Mouse (Mus musculus): ENCODE data around the gene Urm1.
"Not testable (repeated sequence)": the region's sequence is repeated elsewhere in the genome, so short reads cannot be mapped to it uniquely, and the experiment has no call there.

The Urm1 gene

DNA sequence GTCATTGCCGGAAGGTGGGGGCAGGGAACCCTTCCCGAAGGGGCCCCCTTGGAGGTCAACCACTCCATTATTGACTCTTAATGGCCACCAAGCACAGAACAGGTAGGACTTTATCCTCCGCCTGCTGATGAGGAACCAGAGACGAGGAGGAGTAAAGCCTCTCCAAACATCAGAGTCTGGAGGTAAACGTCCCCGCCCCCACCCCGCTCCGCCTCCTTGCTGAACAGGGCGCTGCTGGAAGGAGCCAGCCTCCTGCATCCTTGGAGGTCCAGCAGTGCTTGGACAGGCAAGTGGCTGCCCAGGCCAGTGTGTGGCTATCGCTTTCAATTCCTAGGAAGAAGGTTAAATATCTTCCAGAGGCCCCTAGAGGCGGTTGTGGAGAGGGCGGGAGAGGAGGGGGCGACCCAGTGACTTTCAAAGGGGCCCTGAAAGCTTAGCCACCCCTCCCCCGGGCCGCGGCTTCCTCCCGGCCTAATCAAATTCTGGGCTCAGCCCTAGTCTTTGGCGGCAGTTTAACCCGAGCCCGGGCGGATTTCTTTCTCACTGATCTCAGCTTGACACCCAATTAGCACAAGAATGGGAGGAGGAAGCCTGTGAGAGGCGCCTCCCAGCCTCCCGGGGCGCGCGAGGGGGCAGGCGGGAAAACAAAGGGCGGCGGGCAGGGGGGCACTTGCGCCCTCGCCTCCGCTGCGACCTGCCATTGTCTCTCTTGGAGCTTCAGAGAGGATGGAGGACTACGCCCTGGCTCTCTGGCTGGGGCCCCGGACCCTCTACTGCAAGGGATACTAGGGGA is at the start of gene Urm1:
Gene Urm1, plus strand, starts transcription at position 51 of the 793 bp plus-strand sequence.
- DNase-seq (ENCODE audit: extremely low read depth, insufficient read length, low spot score): no peak

DNA sequence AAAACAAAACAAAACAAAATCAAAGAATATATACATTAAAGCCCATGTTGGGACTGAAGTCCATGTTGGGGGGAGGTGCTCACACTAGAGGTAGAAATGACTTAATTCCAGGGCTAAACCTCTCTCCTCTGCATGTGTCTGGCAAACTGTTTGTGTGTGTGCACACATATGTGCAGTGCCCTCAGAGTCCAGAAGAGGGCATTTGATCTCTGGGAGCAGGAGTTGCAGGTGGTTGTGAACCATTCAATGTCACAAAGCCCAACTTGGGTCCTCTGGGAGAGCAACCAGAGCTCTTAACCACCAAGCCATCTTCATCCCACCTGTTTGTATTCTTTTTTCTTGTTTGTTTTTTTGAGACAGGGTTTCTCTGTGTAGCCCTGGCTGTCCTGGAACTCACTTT is 49.7 kb upstream of the Urm1 start:
- DNase-seq (ENCODE audit: extremely low read depth, insufficient read length, low spot score): no peak

DNA sequence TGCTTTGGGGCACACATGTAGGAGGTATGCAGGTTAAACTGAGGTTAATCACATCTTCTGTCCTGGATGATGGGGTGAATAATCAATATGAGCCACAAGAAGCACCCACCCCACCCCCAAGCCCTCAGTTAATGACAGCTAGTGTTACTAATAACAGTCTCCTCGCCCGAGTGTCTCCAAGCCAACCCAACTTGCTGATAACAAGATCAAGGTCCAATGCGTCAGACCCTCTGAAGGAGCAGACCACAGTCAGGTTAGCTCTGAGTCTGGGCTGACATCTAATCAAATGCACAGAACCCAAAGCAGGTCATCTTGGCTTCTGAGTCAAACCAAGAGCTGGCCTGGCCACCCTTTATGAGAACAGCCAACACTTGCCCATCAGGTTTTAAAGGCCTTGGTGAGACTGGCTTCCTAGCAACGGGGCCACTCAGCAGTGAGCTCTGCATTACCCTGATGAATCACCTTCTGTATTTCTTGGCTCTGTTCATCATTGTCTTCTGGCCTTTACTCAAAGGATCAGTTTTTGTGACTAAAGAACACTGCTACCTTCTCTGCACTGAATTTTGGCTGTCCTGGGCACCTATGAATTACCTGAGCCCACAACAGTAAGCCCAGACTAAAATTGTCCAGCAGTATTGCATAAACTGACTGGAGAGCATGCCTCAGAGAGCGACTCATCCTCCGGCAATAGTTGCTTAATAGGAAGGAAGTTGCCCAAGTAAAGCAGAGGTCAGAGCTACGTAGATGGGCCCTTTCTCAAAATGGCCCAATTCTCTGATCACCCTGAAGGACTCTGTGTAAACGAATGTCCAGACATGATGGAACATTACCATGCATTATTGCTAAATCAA is 48.0 kb upstream of the Urm1 start:
- peak; percentile 46 for DNase-seq (ENCODE audit: extremely low read depth, insufficient read length, low spot score)

DNA sequence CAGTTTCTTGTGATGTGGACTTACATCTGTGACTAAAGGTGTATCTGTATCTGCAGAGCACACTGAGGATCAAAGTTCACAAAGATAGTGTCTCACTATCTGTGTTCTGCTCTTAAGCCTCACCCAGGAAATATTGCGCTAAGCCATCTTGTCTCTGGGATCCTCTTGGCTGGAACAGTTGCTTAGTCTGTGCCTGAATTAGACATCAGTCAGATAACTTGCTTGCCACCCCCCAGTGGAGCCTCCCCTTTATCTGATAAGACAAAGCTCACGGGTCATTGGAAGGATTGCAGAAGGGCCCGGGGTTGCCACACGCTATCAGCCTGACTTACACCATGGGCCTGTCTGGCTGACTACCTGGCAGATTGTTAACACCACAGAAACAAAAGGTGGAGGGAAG is 46.6 kb upstream of the Urm1 start:
- DNase-seq (ENCODE audit: extremely low read depth, insufficient read length, low spot score): no peak

DNA sequence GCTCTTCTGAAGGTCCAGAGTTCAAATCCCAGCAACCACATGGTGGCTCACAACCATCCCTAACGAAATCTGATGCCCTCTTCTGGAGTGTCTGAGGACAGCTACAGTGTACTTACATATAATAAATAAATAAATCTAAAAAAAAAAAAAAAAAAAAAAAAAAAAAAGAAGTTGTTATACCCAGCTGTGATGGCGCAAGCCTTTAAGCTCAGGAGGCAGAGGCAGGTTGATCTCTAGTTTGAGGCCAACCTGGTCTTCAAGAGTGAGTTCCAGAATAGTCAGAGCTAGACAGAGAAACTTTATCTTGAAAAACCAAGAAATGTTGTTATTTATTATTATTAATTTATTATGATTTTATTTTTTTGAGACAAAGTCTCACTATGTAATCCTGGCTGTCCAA is 38.6 kb upstream of the Urm1 start:
- not testable (repeated sequence) for DNase-seq (ENCODE audit: extremely low read depth, insufficient read length, low spot score)

DNA sequence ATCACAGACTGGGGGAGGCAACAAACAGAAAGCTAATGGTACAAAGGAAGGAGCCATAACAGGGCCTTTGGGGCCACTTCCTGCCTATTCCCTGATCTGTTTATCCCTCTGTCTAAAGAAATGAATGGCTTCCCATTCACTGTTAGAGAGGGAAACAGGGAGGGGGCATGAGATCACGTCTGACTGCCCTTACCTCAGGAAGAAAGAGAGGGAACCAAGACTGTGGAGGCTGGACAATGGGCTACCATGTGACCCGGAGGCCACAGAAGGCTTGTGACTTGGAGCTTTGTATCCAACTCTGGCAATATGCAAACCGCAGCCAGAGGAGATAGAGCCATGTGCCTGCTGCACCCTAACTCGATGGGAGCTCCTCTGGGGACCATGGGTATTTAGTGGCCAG is 35.6 kb upstream of the Urm1 start:
- no peak for DNase-seq (ENCODE audit: extremely low read depth, insufficient read length, low spot score)

DNA sequence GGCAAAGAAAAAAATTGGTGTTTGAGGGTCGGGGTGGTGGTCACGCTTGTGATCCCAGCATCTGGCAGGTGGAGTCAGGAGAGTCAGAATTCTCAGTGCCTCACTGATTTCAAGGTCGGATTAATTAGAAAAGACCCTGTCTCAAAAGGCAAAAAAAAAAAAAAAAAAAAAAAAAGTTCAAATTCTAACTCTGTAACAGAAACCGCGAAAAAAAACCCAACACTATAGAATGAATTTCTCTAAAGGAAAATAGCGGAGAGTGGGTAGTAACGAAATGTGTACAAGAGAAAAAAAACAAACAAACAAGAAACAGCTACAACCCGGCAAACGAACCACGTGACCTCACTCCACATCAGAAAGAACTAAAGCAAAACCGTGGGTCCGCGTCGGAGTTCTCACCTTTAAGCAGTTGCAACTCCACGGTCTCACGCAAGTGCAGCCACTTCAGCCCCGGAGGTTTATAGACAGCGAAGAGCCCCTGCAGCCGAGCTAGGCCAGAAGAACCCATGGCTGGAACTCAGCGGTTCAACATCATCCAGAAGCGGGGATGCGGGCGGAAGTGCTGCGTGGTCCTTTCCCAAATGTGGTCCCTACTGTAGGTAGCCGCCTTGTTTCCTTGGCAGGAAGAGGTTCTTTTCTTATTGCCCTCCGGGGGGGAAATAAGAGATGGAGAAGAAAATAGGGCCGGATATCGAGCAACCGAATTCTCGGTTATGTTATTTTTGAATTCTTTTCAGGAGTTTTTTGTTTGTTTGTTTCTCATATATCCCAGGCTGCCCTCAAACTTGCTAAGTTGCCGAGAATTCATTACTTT is 32.6 kb upstream of the Urm1 start, which contains the start of gene Coq4:
Gene Coq4, plus strand, starts transcription at position 390 of the 814 bp plus-strand sequence.
- peak; percentile 83 for DNase-seq (ENCODE audit: extremely low read depth, insufficient read length, low spot score)

DNA sequence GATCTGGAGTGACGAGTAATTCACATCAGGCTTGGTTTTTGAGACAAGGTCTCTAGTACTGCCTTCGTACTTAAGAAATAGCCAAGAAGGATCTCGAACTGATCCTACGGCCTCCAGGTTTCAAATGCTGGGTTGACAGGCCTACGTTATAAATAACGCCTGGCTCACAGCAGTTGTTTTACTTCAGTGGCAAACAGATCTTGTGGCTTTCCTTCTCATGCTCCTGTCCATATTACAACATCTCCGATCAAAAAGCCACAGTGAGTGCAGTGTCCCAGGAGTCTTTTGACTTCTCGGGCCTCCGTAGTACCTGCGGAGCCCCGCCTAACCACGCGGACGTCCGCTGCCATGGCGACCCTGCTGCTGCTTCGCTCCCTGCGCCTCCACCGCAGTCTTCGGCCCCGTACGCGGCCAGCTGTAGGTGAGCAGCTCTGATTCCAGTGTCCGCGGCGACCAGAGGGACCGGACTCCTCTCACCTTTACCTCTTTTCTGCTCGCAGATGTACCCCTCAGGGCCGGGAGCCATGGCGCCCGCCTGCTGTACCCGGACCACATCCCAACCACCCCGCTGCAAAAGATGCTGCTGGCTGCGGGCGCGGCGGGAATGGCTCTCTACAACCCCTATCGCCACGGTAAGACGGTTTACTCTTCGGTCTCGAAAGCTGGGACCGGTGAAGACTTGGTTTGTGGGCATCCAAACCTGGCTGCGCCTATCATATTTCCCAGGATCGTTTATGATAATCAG is 31.8 kb upstream of the Urm1 start, which contains the start of gene Trub2:
Gene Trub2, minus strand, starts transcription at position 566 of the 745 bp plus-strand sequence.
- peak; percentile 80 for DNase-seq (ENCODE audit: extremely low read depth, insufficient read length, low spot score)

DNA sequence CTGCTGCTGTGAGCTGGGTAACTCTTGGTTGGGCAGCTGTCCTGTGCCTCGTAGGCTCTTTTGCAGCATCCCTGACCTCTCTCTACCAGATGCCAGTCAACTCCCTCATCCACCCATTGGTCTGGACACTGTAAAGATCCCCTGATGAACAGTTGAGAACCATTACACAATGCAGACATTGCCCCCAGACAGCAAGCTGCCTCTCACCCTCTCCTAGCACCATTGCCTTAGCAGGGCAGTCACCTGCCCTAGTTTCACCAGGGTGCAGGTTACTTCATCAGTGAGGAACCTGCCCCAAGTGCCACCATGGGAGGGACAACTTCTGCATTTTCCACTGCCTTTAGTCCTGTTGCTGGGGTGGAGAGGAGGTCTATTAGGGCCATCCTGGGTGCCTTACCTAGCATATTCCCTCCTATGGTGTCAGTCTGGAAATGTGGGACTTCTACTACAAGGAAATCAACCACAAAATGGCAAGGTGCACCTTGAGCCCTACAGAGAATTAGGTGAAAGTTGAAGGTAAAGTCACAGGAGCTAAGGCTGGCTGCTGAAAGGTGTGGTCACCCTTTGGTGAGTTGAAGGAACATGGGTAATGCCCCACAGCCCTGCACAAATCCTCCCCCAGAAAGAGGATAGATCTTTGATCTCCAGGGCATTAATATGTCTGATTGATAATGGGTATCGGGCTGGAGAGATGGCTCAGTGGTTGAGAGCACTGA is 26.9 kb upstream of the Urm1 start:
- DNase-seq (ENCODE audit: extremely low read depth, insufficient read length, low spot score): no peak

DNA sequence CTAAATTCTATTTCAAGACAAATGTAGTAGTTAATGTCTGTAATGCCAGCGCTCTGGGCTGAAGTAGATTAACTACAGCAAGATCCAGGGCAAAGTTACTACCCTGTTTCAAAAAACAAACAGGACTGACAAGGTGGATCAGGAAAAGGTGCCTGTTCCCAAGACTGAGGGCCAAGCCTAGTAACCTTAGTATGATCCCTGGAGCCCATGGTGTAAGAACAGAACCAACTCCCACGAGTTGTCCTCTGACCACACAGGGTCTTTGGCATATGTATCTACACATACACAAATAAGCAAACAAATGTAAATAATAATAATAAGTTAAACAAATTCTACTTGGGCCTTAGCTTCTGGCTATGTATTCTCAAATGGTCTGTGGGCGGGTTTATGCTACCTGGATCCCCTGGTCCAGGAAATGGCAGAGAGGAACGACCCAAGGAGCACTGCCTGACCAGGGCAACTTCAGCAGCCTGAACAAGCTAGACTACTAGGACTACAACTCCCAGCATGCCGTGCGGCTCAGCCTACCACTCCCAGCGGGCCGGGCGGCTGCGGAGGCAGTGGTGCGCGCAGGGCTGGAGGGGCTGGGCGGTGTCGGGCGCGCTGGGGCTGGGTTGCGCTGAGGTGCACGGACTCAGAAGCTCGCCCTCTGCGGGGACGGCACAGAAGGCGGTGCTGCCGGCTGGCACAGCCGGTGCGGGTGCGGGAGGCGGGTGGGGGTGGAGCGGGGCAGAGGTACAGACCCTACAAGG is 17.6 kb upstream of the Urm1 start, which contains the start of gene Slc27a4:
Gene Slc27a4, plus strand, starts transcription at position 560 of the 752 bp plus-strand sequence.
- peak; percentile 91 for DNase-seq (ENCODE audit: extremely low read depth, insufficient read length, low spot score)

DNA sequence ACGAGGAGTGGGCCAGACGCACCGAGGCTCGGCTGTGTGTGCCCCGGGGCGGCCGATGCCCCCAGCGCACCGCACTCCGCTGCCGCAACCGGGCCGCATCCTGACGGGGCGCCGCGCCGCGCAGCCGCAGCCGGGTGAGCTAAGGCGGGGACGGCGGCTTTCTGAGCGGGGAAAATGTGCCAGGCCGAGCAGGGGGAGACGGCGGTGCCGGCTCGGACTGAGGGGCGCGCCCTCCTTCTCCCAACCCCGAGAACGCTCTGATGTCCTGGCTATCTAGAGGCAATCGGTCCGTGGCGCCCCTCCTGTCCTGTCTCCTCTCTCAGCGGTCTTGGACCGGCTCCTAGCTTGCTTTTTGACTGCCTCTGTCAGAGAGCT is 17.1 kb upstream of the Urm1 start:
- DNase-seq (ENCODE audit: extremely low read depth, insufficient read length, low spot score): no peak

DNA sequence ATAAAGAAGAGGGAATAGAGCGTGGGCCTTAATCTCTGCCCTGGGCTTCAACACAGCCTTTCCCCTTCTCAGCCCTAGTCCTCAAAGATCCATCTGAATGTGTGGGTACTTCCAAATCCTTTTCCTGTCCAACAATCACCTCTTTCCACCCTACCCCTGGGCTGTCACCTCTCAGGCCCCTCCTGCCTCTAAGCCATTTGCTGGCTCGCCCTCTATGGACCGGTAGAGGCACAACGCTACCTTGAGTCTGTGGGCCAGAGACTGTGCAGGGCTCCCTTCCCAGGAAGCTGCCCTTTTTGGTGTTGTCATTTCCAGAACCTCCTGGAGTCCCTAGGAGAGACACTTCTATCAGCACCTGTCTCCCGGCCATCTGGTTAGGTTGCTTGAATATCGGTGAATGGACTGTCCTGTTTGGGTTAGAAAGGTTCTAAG is 16.5 kb upstream of the Urm1 start:
- peak; percentile 38 for DNase-seq (ENCODE audit: extremely low read depth, insufficient read length, low spot score)

DNA sequence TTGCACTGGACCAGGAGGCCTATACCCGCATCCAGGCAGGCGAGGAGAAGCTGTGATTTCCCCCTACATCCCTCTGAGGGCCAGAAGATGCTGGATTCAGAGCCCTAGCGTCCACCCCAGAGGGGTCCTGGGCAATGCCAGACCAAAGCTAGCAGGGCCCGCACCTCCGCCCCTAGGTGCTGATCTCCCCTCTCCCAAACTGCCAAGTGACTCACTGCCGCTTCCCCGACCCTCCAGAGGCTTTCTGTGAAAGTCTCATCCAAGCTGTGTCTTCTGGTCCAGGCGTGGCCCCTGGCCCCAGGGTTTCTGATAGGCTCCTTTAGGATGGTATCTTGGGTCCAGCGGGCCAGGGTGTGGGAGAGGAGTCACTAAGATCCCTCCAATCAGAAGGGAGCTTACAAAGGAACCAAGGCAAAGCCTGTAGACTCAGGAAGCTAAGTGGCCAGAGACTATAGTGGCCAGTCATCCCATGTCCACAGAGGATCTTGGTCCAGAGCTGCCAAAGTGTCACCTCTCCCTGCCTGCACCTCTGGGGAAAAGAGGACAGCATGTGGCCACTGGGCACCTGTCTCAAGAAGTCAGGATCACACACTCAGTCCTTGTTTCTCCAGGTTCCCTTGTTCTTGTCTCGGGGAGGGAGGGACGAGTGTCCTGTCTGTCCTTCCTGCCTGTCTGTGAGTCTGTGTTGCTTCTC is 4.0 kb upstream of the Urm1 start:
- no peak for DNase-seq (ENCODE audit: extremely low read depth, insufficient read length, low spot score)

DNA sequence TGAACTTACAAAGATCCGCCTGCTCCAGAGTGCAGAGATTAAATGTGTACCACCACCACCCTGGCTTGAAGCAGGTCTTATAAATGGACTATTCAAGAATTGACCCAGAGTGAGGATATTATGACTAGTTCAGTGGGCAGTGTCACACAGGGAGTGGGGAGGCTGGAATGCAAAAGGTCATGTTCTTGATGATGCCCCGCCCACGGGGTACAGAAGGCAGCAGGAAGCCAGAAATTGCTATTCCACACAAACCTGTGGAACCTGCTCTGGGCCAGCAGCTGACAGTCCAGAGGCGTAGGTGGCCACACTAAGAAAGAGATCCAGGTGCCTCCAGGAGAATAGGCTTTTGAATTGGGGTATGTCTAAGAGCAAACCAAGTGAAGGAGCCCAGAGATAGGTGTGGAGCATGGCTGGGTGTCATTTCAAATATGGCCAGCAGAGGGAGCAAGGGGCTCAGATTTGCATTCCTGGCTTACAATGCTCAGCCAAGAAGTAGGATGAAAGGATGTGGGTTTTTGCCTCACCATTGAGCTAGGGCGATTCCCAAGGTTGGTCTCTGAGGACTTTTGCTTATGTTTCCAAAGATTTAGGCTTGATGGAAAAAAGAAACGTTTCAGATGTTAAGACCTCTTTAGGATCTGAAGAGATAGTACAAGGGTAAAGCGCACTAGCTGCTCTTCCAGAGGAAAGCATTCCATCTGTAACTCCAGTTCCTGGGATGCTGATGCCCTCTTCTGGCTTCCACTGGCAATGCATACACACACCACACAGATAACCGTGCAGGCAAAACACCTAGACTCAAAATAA is 2.2 kb upstream of the Urm1 start:
- DNase-seq (ENCODE audit: extremely low read depth, insufficient read length, low spot score): peak; percentile 59

DNA sequence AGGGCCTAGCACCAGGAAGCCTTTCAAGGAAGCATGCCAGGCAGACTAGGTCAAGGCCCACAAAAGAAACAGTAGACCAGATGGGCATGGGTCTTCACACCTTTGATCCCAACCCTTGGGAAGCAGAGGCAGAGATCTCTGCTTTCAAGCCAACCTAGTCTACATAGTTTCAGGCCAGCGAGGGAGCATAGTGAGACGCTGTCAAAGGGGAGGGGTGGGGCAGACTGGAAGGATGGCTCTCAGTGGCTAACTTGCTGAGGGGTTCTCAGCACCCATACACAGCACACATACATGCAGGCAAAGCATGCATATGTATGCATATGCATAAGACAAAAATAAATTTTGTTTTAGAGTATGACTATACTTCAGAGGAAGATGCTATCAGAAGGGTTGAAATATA is 512 bp upstream of the Urm1 start:
- DNase-seq (ENCODE audit: extremely low read depth, insufficient read length, low spot score): no peak

DNA sequence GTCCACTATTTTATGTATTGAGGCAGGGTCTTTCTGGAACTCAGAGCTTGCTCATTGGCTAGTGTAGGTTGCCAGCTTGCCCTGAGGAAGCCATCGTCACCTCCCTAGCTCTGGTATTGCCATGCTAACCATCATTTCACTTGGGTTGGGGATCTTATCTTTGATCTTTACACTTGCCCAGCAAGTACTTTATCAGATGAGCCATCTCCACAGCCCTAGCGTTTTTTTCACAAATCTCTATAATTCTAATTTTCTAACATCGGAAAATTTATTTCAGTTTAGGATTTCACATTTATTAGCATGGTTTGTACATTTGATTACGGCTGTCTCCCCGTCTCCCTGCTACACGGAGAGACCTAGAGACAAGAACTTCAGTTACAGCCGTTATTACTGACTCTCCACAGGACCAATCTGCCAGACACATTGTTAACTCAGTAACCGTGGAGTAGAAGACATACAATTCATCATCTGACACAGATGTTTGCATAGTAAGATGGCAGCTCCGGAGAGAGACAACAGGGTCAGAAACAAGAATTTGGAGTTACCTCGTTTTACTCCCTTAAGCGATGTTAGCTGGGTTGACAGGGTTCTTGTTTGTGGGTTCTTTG is 6.5 kb downstream of the Urm1 start:
- DNase-seq (ENCODE audit: extremely low read depth, insufficient read length, low spot score): no peak
